Mouse (Mus musculus) macrophage (primary cell): ENCODE data around the gene Ttk. TPM values are rescaled to one million over a fixed set of nuclear protein-coding genes. Genes with fewer than 3 reads are reported as not detected.

Source experiments
- polyA plus RNA-seq: library from polyadenylated mRNA; stranded (reverse); fragments of 250-400 nt; gene quantifications from 3 replicates; pipeline ENCODE4 v1.2.4, GENCODE M21; 2018; ENCODE audit warnings: inconsistent platforms

Gene Ttk
- polyA plus RNA-seq, 1 experiment from 2014 or later = 2.1 TPM

Other genes with a start within 250 kb of the Ttk start
- not detected in 3 replicates for gene Elovl4, start 28.4 kb upstream of the Ttk start, polyA plus RNA-seq
- gene Bckdhb, start 90.5 kb downstream of the Ttk start, polyA plus RNA-seq = 7.1 to 9.8 TPM (median 9.2 TPM) in 3 replicates